Comparison of ENCODE assay signal across 8 mouse cellular contexts in genomic region chr2:31760486-31760885, GRCm38 (mm10). TPM values are rescaled to one million over a fixed set of nuclear protein-coding genes. Genes with fewer than 3 reads are reported as not detected.
A peak's percentile ranks its signal among the peaks of the same experiment; 100 is the strongest.
DNase-seq lines count a peak whose midpoint lies in the region; ATAC-seq and TF ChIP-seq lines count a peak whose summit lies in the region.

No protein-coding gene starts in this region.

- H3K4me2 ChIP-seq in lung, embryonic 14.5 days = peak overlapping the region; percentile 86
- peak overlapping the region; percentile 93 for H3K4me2 ChIP-seq in embryonic facial prominence, embryonic 13.5 days
- peak overlapping the region; percentile 71 for H3K4me2 ChIP-seq in intestine, embryonic 16.5 days (ENCODE audit: low read depth, low read length)
- H3K4me2 ChIP-seq in neural tube, embryonic 13.5 days = peak overlapping the region; percentile 86

- no peaks in the 10 kb centered on the region for H3K36me3 ChIP-seq in lung, embryonic 14.5 days (ENCODE audit: insufficient read depth)
- H3K36me3 ChIP-seq in embryonic facial prominence, embryonic 13.5 days = no peaks in the 10 kb centered on the region; the same call in 1 of the 2 replicates
- no peaks in the 10 kb centered on the region for H3K36me3 ChIP-seq in intestine, embryonic 16.5 days (ENCODE audit: control insufficient read depth, insufficient read depth, low read length)
- no peaks in the 10 kb centered on the region; the same call in 1 of the 2 replicates for H3K36me3 ChIP-seq in neural tube, embryonic 13.5 days

- DNase-seq in lung, embryonic 14.5 days = no peak
- DNase-seq in lung, postnatal 25 days (ENCODE audit: low spot score) = no peak
- DNase-seq in gastrocnemius, postnatal 10 days = no peak
- no peak for DNase-seq in spleen, postnatal 4 days (ENCODE audit: low spot score in 2 of 2)
- no peak for DNase-seq in thymus, postnatal 0 days (ENCODE audit: low spot score)

- ATAC-seq in lung, embryonic 14.5 days (ENCODE audit: insufficient read depth) = no peak
- ATAC-seq in embryonic facial prominence, embryonic 13.5 days (ENCODE audit: insufficient number of reproducible peaks, insufficient read depth, low FRiP score, low TSS enrichment, low read depth) = no peak
- ATAC-seq in intestine, embryonic 16.5 days = no peak
- no peak for ATAC-seq in neural tube, embryonic 13.5 days (ENCODE audit: low read depth)

- H3K4me3 ChIP-seq in lung, embryonic 14.5 days (ENCODE audit: low read depth, low read length) = peak overlapping the region; percentile 87
- peak overlapping the region; percentile 87 for H3K4me3 ChIP-seq in embryonic facial prominence, embryonic 13.5 days
- H3K4me3 ChIP-seq in intestine, embryonic 16.5 days (ENCODE audit: low read length) = peak overlapping the region; percentile 84
- peak overlapping the region; percentile 77 for H3K4me3 ChIP-seq in neural tube, embryonic 13.5 days

- no peak for TF ChIP-seq CTCF in lung, embryonic 14.5 days (IDR thresholded peaks at IDR 0.05; ENCODE audit: low read depth)

- H3K4me1 ChIP-seq in lung, embryonic 14.5 days (ENCODE audit: insufficient read depth) = peaks cover 30% of the 10 kb centered on the region
- H3K4me1 ChIP-seq in embryonic facial prominence, embryonic 13.5 days = peaks cover 50% of the 10 kb centered on the region
- peaks cover 29% of the 10 kb centered on the region for H3K4me1 ChIP-seq in intestine, embryonic 16.5 days (ENCODE audit: control insufficient read depth, insufficient read depth, low read length)
- H3K4me1 ChIP-seq in neural tube, embryonic 13.5 days (replicated peaks) = peaks cover 61% of the 10 kb centered on the region

- H3K27ac ChIP-seq in lung, embryonic 14.5 days (ENCODE audit: low read depth) = peak overlapping the region; percentile 98
- H3K27ac ChIP-seq in embryonic facial prominence, embryonic 13.5 days = peak overlapping the region; percentile 98
- peak overlapping the region; percentile 97 for H3K27ac ChIP-seq in intestine, embryonic 16.5 days (ENCODE audit: low read length)
- peak overlapping the region; percentile 84 for H3K27ac ChIP-seq in neural tube, embryonic 13.5 days (replicated peaks)

- 0% methylated on average over 1 of the region's 1 CpGs for WGBS in lung, embryonic 14.5 days
- 0% methylated on average over 1 of the region's 1 CpGs for WGBS in embryonic facial prominence, embryonic 13.5 days
- WGBS in intestine, embryonic 16.5 days = 0% methylated on average over 1 of the region's 1 CpGs
- WGBS in neural tube, embryonic 13.5 days = 3% methylated on average over 1 of the region's 1 CpGs

- H3K9me3 ChIP-seq in lung, embryonic 14.5 days (ENCODE audit: low read depth, low read length) = no peaks in the 10 kb centered on the region
- H3K9me3 ChIP-seq in embryonic facial prominence, embryonic 13.5 days = no peaks in the 10 kb centered on the region
- H3K9me3 ChIP-seq in intestine, embryonic 16.5 days (ENCODE audit: control insufficient read depth, low read length) = no peaks in the 10 kb centered on the region
- H3K9me3 ChIP-seq in neural tube, embryonic 13.5 days = no peaks in the 10 kb centered on the region

- peak overlapping the region; percentile 100 for H3K9ac ChIP-seq in lung, embryonic 14.5 days
- H3K9ac ChIP-seq in embryonic facial prominence, embryonic 13.5 days = peak overlapping the region; percentile 100
- peak overlapping the region; percentile 98 for H3K9ac ChIP-seq in intestine, embryonic 16.5 days (ENCODE audit: low read depth, low read length)
- H3K9ac ChIP-seq in neural tube, embryonic 13.5 days = peak overlapping the region; percentile 93

- no peaks in the 10 kb centered on the region for H3K27me3 ChIP-seq in lung, embryonic 14.5 days (ENCODE audit: insufficient read depth, low read length)
- H3K27me3 ChIP-seq in embryonic facial prominence, embryonic 13.5 days = no peaks in the 10 kb centered on the region
- no peaks in the 10 kb centered on the region for H3K27me3 ChIP-seq in intestine, embryonic 16.5 days (replicated peaks; ENCODE audit: control insufficient read depth, insufficient read depth, low read length)
- no peaks in the 10 kb centered on the region for H3K27me3 ChIP-seq in neural tube, embryonic 13.5 days

RNA-seq across cellular contexts. Expression of gene Qrfp, which starts 49.9 kb away (rescaled TPM):
- polyA plus RNA-seq in lung, embryonic 14.5 days (2014; fragmentation: Nextera tagmentation; extraction: Ambion mirVana) = 0.12 TPM in 1 of 2 replicates, not detected in the other
- polyA plus RNA-seq in embryonic facial prominence, embryonic 13.5 days (2015; fragmentation: Nextera tagmentation; extraction: Ambion mirVana) = 0.14 and 0.22 TPM in 2 replicates
- 0.07 TPM in 1 of 2 replicates, not detected in the other for polyA plus RNA-seq in intestine, embryonic 16.5 days (2015; fragmentation: Nextera tagmentation; extraction: Ambion mirVana)
- 0.13 TPM in 1 of 2 replicates, not detected in the other for polyA plus RNA-seq in neural tube, embryonic 13.5 days (2015; fragmentation: Nextera tagmentation; extraction: Ambion mirVana)
- not detected for total RNA-seq in gastrocnemius, postnatal 10 days (2021)
- 1.5 and 2.1 TPM in 2 replicates for polyA plus RNA-seq in thymus, postnatal 0 days (2015; fragmentation: Nextera tagmentation; extraction: Ambion mirVana)
